Mouse (Mus musculus) adrenal gland, adult 8-10 months (tissue): ENCODE measurements around the gene Ccdc162. TPM values are rescaled to one million over a fixed set of nuclear protein-coding genes. Genes with fewer than 3 reads are reported as not detected.

Experiments used
- microRNA-seq, 2 experiments: library from miRNA; unstranded; fragments of <30 nt; microRNA quantifications; one replicate each; pipeline ENCODE4 v1.2.0; 2022
- total RNA-seq, 4 experiments: library from RNA; stranded (reverse); gene quantifications; 2 replicates each; pipeline ENCODE4 v1.2.4; 2022

Gene Ccdc162
- total RNA-seq, 4 experiments from 2014 or later = 0.35 to 1.4 (median 0.58) TPM

Small RNAs within 50 kb of the gene (microRNA-seq; reads per million reads assigned to microRNA genes)
- gene Mir3473b = 0 reads per million in 2 experiments

Other genes with a start within 250 kb of the Ccdc162 start
- 10 to 100 TPM in 2 of 4 experiments, 1 to 10 TPM in 2; 8.5 to 22.8 (median 13.3) TPM for gene Mical1, start 240.3 kb downstream of the Ccdc162 start, total RNA-seq
- 10 to 100 TPM; 21.8 to 40.9 (median 32.5) TPM for gene Smpd2, start 226.3 kb downstream of the Ccdc162 start, total RNA-seq
- 1 to 10 TPM in 2 of 4 experiments, under 1 TPM in 1, not detected in 1; 0.77 to 1.7 (median 1.4) TPM for gene Ppil6, start 226.2 kb downstream of the Ccdc162 start, total RNA-seq
- 100 to 1,000 TPM; 180 to 261 (median 233) TPM for gene Cd164, start 197.2 kb downstream of the Ccdc162 start, total RNA-seq
- 10 to 100 TPM in 2 of 4 experiments, 1 to 10 TPM in 2; 5.8 to 14.5 (median 9.5) TPM for gene Cep57l1, start 93.2 kb upstream of the Ccdc162 start, total RNA-seq
- 10 to 100 TPM; 20.5 to 31.3 (median 29.4) TPM for gene Sesn1, start 93.3 kb upstream of the Ccdc162 start, total RNA-seq